Mouse (Mus musculus): Measurements from ENCODE around the gene Samhd1. TPM values are rescaled to one million over a fixed set of nuclear protein-coding genes. Genes with fewer than 3 reads are reported as not detected.
A peak's percentile ranks its signal among the peaks of the same experiment; 100 is the strongest.

Samhd1 gene
- total and polyA plus RNA-seq, 3 experiments = 32.8 to 79.5 (median 67.9) TPM

- no peaks in the 10 kb centered on the region for H3K27me3 ChIP-seq (replicated peaks)
- no peaks in the 10 kb centered on the region for H3K9me3 ChIP-seq (replicated peaks; ENCODE audit: low read length)
- TF ChIP-seq ZNF384 (IDR thresholded peaks at IDR 0.05; ENCODE audit: low read depth, low read length) (peak; percentile 90), ZMIZ1 (IDR thresholded peaks at IDR 0.05; ENCODE audit: low read depth, low read length) (no peak), ELF1 (IDR thresholded peaks at IDR 0.05; ENCODE audit: low read depth, low read length) (peak; percentile 57), MEF2A (IDR thresholded peaks at IDR 0.05; ENCODE audit: borderline replicate concordance, low read depth, low read length) (peak; percentile 12; the same call in 1 of the 2 replicates), TBP (conservative IDR thresholded peaks at IDR 0.05; ENCODE audit: low read depth, low read length) (0 out of 2 replicates have a peak, but pooled peaks have one; percentile 19), SIN3A (IDR thresholded peaks at IDR 0.05; ENCODE audit: low read length) (peak; percentile 87), SMC3 (IDR thresholded peaks at IDR 0.05; ENCODE audit: low read depth, low read length) (no peak), ETS1 (conservative IDR thresholded peaks at IDR 0.05; ENCODE audit: low read depth, low read length) (peak; percentile 68), NRF1 (IDR thresholded peaks at IDR 0.05; ENCODE audit: low read depth, low read length) (0 out of 2 replicates have a peak, but pooled peaks have one; percentile 18), IRF4 (IDR thresholded peaks at IDR 0.05; ENCODE audit: low read depth, low read length) (peak; percentile 14; the same call in 1 of the 2 replicates), BHLHE40 (IDR thresholded peaks at IDR 0.05; ENCODE audit: low read depth, low read length) (0 out of 2 replicates have a peak, but pooled peaks have one; percentile 18), ZC3H11A (IDR thresholded peaks at IDR 0.05; ENCODE audit: low read depth, low read length) (no peak), MXI1 (IDR thresholded peaks at IDR 0.05; ENCODE audit: low read depth, low read length) (peak; percentile 64; the same call in 1 of the 2 replicates), MAFK (IDR thresholded peaks at IDR 0.05; ENCODE audit: insufficient replicate concordance, low read length) (peak; percentile 94), MAZ (IDR thresholded peaks at IDR 0.05; ENCODE audit: low read depth, low read length) (peak; percentile 48)
- peak overlapping the region; percentile 93 for H3K4me2 ChIP-seq (ENCODE audit: insufficient read depth, low read depth, poor library complexity, severe bottlenecking)
- in situ Hi-C loops (cut with MboI; ENCODE audit: low pct_ligation_motif_present, low pct_unique_long_range_greater_than_20kb, low sequenced_read_pairs) = loop anchor here (10.0 to 25.0 kb wide), 2 partner anchors 54 to 431 kb away; partner anchors contain the start of genes Blcap and Nnat
- peaks cover 3 to 38% of the 10 kb centered on the region in 2 experiments; a peak in 3 of 4 replicates for H3K4me1 ChIP-seq (ENCODE audit: control insufficient read depth in 1 of 2, insufficient read depth in 2 of 2)
- dilution Hi-C loops (cut with MboI; ENCODE audit: extremely low pct_ligation_motif_present, extremely low pct_unique_long_range_greater_than_20kb, low sequenced_read_pairs) = no loop called here
- H3K9ac ChIP-seq (ENCODE audit: insufficient read depth, low read depth) = peak overlapping the region; percentile 49
- peaks cover 9 to 16% of the 10 kb centered on the region in 2 experiments for H3K36me3 ChIP-seq (replicated peaks in 1 of 2; ENCODE audit: control insufficient read depth in 1 of 2, insufficient read depth in 1 of 2, low read length in 1 of 2)
- H3K4me3 ChIP-seq (replicated peaks in 1 of 3; ENCODE audit: low read depth in 2 of 3, low read length in 2 of 3, poor library complexity in 1 of 3) = peak overlapping the region; percentile 49 to 86 (median 57)
- DNase-seq (ENCODE audit: extremely low read depth) = peak; percentile 58
- peak overlapping the region; percentile 82 for H3K27ac ChIP-seq (ENCODE audit: insufficient read depth, low read depth)
- peaks cover 29% of the 10 kb centered on the region for H3K79me2 ChIP-seq (replicated peaks; ENCODE audit: control insufficient read depth, extremely low read depth, insufficient read depth, poor library complexity, severe bottlenecking)
Observed at GRCm38 (mm10) chr2:157130813-157131514, 4.1 kb downstream of the Samhd1 start.

DNA sequence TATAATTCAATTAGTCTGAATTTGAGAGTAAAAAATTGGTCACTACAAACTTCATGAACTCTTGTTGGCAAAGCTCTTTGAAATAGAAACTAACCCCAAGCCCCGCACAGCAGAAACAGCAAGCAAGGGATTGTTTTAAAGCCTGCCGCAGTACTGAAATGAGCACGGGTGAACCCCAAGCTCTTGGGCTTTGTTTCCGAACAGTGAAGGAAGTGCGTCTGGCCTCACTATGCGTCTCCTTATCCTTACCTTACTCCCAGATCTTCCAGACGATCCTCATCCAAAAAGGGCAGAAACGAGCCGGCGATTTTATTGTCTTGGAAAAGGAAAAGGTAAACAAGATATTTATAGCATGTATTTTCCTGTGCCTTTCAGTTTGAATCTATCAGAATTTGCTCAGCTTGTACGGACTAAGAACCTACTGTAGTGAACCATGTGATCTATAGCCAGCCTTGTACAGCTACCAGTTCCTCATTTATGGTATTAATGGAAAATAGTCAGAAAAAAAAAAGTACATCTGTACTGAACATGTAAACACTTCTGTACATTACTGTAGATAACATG is 5.4 kb downstream of the Samhd1 start:
- H3K27me3 ChIP-seq (replicated peaks) = no peaks in the 10 kb centered on the region
- DNase-seq (ENCODE audit: extremely low read depth) = peak; percentile 62
- peak overlapping the region; percentile 92 for H3K4me2 ChIP-seq (ENCODE audit: insufficient read depth, low read depth, poor library complexity, severe bottlenecking)
- in situ Hi-C loops (cut with MboI; ENCODE audit: low pct_ligation_motif_present, low pct_unique_long_range_greater_than_20kb, low sequenced_read_pairs) (loop anchor here (10.0 to 25.0 kb wide), 3 partner anchors 55 to 433 kb away; partner anchors contain the start of genes Blcap and Nnat), dilution Hi-C loops (cut with MboI; ENCODE audit: extremely low pct_ligation_motif_present, extremely low pct_unique_long_range_greater_than_20kb, low sequenced_read_pairs) (no loop called here)
- H3K79me2 ChIP-seq (replicated peaks; ENCODE audit: control insufficient read depth, extremely low read depth, insufficient read depth, poor library complexity, severe bottlenecking) = peaks cover 29% of the 10 kb centered on the region
- H3K27ac ChIP-seq (ENCODE audit: insufficient read depth, low read depth) = peak overlapping the region; percentile 50
- peaks cover 20 to 29% of the 10 kb centered on the region in 2 experiments for H3K36me3 ChIP-seq (replicated peaks in 1 of 2; ENCODE audit: control insufficient read depth in 1 of 2, insufficient read depth in 1 of 2, low read length in 1 of 2)
- H3K9ac ChIP-seq (ENCODE audit: insufficient read depth, low read depth) = peak overlapping the region; percentile 48
- TF ChIP-seq CHD1 (IDR thresholded peaks at IDR 0.05; ENCODE audit: low read depth, low read length) = peak; percentile 87; the same call in 1 of the 2 replicates
- TF ChIP-seq SMC3 (IDR thresholded peaks at IDR 0.05; ENCODE audit: low read depth, low read length) = no peak
- TF ChIP-seq TCF12 (IDR thresholded peaks at IDR 0.05; ENCODE audit: low read depth, low read length) = no peak
- peak; percentile 40; the same call in 1 of the 2 replicates for TF ChIP-seq MAX (IDR thresholded peaks at IDR 0.05; ENCODE audit: low read length)
- TF ChIP-seq MXI1 (IDR thresholded peaks at IDR 0.05; ENCODE audit: low read depth, low read length) = peak; percentile 71
- TF ChIP-seq USF2 (conservative IDR thresholded peaks at IDR 0.05; ENCODE audit: low read depth, low read length) = 0 out of 2 replicates have a peak, but pooled peaks have one; percentile 32
- no peak for TF ChIP-seq GABPA (IDR thresholded peaks at IDR 0.05; ENCODE audit: insufficient replicate concordance, low read depth, low read length)
- TF ChIP-seq IRF4 (IDR thresholded peaks at IDR 0.05; ENCODE audit: low read depth, low read length) = peak; percentile 86
- TF ChIP-seq BHLHE40 (IDR thresholded peaks at IDR 0.05; ENCODE audit: low read depth, low read length) = peak; percentile 38; the same call in 1 of the 2 replicates
- TF ChIP-seq ZNF384 (IDR thresholded peaks at IDR 0.05; ENCODE audit: low read depth, low read length) = peak; percentile 92
- peak; percentile 16 for TF ChIP-seq ETS1 (conservative IDR thresholded peaks at IDR 0.05; ENCODE audit: low read depth, low read length)
- TF ChIP-seq USF1 (IDR thresholded peaks at IDR 0.05; ENCODE audit: low read depth, low read length) = peak; percentile 33; the same call in 1 of the 2 replicates
- TF ChIP-seq TBP (conservative IDR thresholded peaks at IDR 0.05; ENCODE audit: low read depth, low read length) = 0 out of 2 replicates have a peak, but pooled peaks have one; percentile 50
- TF ChIP-seq RCOR1 (conservative IDR thresholded peaks at IDR 0.05; ENCODE audit: low read depth, low read length) = no peak
- TF ChIP-seq MEF2A (IDR thresholded peaks at IDR 0.05; ENCODE audit: borderline replicate concordance, low read depth, low read length) = peak; percentile 71
- peak; percentile 71 for TF ChIP-seq EP300 (IDR thresholded peaks at IDR 0.05; ENCODE audit: low read length)
- peak; percentile 72; the same call in 1 of the 2 replicates for TF ChIP-seq MYC (IDR thresholded peaks at IDR 0.05; ENCODE audit: low read depth, low read length)
- peak; percentile 56; the same call in 1 of the 2 replicates for TF ChIP-seq JUND (conservative IDR thresholded peaks at IDR 0.05; ENCODE audit: low read depth, low read length)
- TF ChIP-seq SIN3A (IDR thresholded peaks at IDR 0.05; ENCODE audit: low read length) = peak; percentile 84; the same call in 1 of the 2 replicates
- peaks cover 3 to 40% of the 10 kb centered on the region in 2 experiments; a peak in 3 of 4 replicates for H3K4me1 ChIP-seq (ENCODE audit: control insufficient read depth in 1 of 2, insufficient read depth in 2 of 2)
- H3K4me3 ChIP-seq (replicated peaks in 1 of 3; ENCODE audit: low read depth in 2 of 3, low read length in 2 of 3, poor library complexity in 1 of 3) = peak overlapping the region; percentile 48 to 75 (median 53)
- no peaks in the 10 kb centered on the region for H3K9me3 ChIP-seq (replicated peaks; ENCODE audit: low read length)

Data from CH12.LX (cell line).